Mouse (Mus musculus) thymus, adult 2 months (tissue): ENCODE measurements around the gene Grm4.

ENCODE experiments used
- CTCF ChIP-seq: fragments of 200-500 bp; IDR thresholded peaks from 2 replicates; pipeline ENCODE4 v1.5.1; 2012; ENCODE audit warnings: mild to moderate bottlenecking, control low read depth, low read length, moderate library complexity, borderline replicate concordance; ENCODE audit not compliant: control insufficient read depth, poor library complexity, insufficient read depth; ENCODE audit errors: extremely low read depth
- POLR2A ChIP-seq: fragments of 200-500 bp; IDR thresholded peaks from 2 replicates; pipeline ENCODE4 v1.6.1; 2012; ENCODE audit warnings: mild to moderate bottlenecking, low read length, control low read depth, moderate library complexity; ENCODE audit not compliant: control insufficient read depth, poor library complexity, insufficient read depth; ENCODE audit errors: extremely low read depth

GRCm38 (mm10) chr17:27511865-27512618 is 9.2 kb downstream of the Grm4 start:
- TF ChIP-seq POLR2A (no peak), CTCF (no peak)
